Mouse (Mus musculus) cerebellum, adult 9-11 months (tissue): Measurements from ENCODE around the gene Rbp1.

Source experiments
- DNase-seq: peaks from one replicate; pipeline ENCODE4 v3.0.0; 2022

Rbp1 gene

GRCm38 (mm10) chr9:98425351-98425880, 2.7 kb downstream of the Rbp1 start:
- no peak for DNase-seq

GRCm38 (mm10) chr9:98427906-98428517, 5.3 kb downstream of the Rbp1 start:
- no peak for DNase-seq

- DNase-seq, result no peak
Observed at GRCm38 (mm10) chr9:98428783-98429182, 6.0 kb downstream of the Rbp1 start.

GRCm38 (mm10) chr9:98429806-98430205, 7.0 kb downstream of the Rbp1 start:
- DNase-seq, result no peak

DNA sequence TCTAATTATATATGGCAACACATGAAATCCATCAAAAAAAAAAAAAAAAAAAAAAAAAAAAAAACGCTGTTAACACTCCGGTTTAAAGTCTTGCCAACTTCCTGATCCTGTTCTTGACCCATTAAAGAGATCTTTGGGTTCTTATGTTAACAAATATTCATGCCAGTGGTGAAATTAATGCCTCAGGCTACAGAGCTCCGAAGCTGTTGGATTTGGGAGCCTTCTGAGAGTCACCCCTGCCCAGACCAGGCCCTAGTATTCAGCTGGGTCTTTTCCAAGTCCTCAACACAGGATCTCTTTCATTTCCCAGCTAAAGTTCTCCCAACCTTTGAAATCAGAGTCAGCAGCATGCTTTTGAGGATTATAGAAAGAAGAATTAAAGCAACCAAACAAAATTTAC, 7.8 kb downstream of the Rbp1 start:
- no peak for DNase-seq

GRCm38 (mm10) chr9:98433021-98433420, 10.3 kb downstream of the Rbp1 start:
- DNase-seq, result no peak

DNA sequence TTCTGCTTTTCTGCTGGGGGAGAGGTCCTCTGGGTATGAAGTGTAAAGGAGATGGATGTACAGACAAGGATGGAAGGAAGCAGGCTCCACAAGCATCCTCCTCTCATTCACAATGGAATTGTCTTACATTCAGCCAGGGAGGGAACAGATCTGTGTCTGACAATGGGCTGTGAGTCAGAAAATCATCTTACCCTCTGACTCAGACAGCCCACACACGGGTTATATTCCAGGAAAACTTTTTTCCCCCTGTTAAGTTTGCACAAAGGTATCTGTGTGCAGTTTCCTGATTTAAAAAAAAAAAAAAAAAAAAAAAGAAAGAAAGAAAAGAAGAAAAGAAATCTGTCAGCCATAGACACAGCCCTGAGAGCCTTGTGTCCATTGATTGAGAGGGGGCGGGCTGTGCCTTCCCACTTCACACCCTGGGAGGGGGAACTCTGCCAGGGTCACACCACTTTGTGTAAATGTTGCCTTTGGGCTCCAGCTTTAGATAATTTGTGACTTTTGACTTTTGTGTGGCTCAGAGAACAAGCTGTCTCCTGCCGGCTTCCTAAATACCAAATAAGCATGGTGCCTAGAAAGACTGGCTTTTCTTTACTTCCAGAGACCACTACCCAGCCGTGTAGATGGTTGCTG, 11.3 kb downstream of the Rbp1 start:
- no peak for DNase-seq

DNA sequence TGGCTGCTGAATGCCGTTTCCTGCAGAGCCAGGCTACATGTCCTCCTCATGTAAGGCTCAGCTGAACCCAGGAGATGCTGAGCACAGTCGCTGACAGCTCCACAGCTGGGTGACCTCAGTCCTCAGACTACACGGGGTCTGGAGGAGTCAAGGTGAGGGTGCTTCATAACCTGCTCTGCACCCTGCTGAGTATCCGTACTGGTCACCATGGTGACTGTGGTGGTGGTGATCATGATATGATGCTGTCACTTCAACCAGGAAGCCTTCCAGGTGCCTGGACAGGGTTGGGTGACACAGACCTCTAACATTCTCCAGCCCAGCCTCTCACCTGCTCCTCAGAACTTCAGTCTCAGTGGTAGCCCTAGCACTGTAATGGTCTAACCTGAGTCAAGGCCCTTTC, 15.1 kb downstream of the Rbp1 start:
- DNase-seq, result no peak

- DNase-seq, result no peak
Observed at GRCm38 (mm10) chr9:98439091-98439490, 16.3 kb downstream of the Rbp1 start.

DNA sequence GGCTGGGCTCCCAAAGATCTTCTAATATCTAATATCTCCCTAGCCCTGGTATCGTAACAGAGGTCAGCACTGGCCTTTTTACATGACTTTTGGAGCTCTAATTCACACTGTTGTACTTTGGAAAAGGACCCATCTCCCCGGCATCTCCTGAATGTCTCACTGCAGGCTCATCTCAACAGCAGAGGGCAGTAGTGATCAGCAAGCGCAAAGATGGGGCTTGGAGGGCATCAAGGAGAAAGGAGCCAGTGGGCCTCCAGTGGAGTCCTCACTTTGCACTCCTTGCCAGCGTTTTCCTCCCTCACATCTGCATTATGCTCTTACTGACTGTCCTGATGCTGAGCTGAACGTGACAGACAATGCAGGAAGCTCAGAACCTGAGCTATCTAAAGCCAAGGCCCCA, 19.9 kb downstream of the Rbp1 start:
- DNase-seq, result no peak

- no peak for DNase-seq
Observed at GRCm38 (mm10) chr9:98445359-98446149, 22.8 kb downstream of the Rbp1 start.

GRCm38 (mm10) chr9:98450976-98451375, 28.2 kb downstream of the Rbp1 start:
- no peak for DNase-seq

- DNase-seq, result no peak
Observed at GRCm38 (mm10) chr9:98466709-98467108, 43.9 kb downstream of the Rbp1 start.

GRCm38 (mm10) chr9:98480172-98480749, 57.5 kb downstream of the Rbp1 start:
- DNase-seq, result no peak

- no peak for DNase-seq
Observed at GRCm38 (mm10) chr9:98482256-98482655, 59.5 kb downstream of the Rbp1 start.

- no peak for DNase-seq
Observed at GRCm38 (mm10) chr9:98485020-98485419, 62.3 kb downstream of the Rbp1 start.

- DNase-seq, result no peak
Observed at GRCm38 (mm10) chr9:98485815-98486214, 63.1 kb downstream of the Rbp1 start, which contains the start of gene Rbp2. Gene Rbp2 (plus strand): TSS chr9:98486115.

GRCm38 (mm10) chr9:98487273-98487672, 64.5 kb downstream of the Rbp1 start:
- no peak for DNase-seq

- no peak for DNase-seq
Observed at GRCm38 (mm10) chr9:98489532-98489931, 66.8 kb downstream of the Rbp1 start.

- no peak for DNase-seq
Observed at GRCm38 (mm10) chr9:98490128-98490527, 67.4 kb downstream of the Rbp1 start.

DNA sequence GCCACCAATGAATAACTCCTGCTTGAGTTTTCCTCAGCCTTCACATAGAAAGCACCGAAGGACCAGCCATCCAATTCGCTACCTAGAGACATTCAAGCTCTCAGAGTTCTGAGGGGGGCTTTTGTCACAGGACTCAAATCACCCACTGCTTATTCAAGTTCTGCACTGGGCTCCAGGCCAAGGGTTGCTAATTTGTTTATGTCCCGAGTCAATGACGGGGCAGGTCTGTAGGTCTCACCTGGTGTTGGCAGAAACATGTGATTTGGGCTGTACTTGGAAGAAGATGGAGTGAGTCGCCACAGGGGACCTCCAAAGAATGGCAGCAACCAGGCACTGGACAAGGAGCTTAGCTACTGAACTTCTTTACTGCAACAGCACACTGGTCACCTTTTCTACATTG, 68.3 kb downstream of the Rbp1 start:
- DNase-seq, result no peak

GRCm38 (mm10) chr9:98492212-98492611, 69.5 kb downstream of the Rbp1 start:
- DNase-seq, result no peak

DNA sequence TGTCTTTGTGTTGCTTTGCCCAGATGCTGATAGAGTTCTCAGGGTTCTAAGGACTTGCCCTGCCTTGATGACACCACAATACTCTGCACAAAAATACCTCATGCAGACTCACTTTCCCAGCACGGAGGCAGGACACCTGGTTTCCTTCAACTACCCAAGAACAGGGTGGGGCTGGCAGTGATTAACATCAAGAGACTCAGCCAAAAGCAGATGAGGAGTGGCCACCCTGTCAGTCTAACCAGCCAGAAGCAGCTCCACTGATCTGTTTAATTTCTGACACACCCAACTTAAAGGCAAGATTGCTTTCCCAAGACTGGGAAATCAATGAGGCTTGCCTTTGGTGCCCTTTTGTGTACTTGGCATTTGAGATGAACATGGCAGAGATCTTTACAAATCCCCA, 70.1 kb downstream of the Rbp1 start:
- DNase-seq, result no peak
